Mouse (Mus musculus) heart, adult 2 months (tissue): ENCODE measurements around the gene Hif3a.

ENCODE experiments used
- CTCF ChIP-seq: fragments of 200-600 bp; IDR thresholded peaks from 2 replicates; pipeline ENCODE4 v1.8.1; 2022; ENCODE audit warnings: antibody characterized with exemption, mild to moderate bottlenecking, moderate library complexity
- POLR2A ChIP-seq: fragments of 200-500 bp; IDR thresholded peaks from 2 replicates; pipeline ENCODE4 v1.6.1; 2011; ENCODE audit warnings: mild to moderate bottlenecking, low read depth, low read length, control low read depth; ENCODE audit not compliant: insufficient read depth

DNA sequence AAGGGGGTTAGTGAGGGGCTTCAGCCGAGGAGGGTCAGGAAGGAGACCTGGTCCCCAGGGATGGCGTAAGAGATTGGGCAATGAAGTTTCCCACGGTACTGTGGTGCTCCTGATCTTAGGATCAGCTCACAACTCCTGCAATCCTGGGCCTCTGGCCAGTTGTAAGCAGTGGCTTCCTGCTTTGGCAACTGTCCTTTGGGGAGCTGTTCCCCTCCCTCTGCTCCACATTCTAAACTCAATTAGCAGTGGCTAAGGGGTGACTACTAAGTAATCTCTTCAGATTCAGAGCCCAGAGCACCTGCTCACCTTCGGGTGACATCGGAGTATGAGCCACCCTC lies 52.2 kb downstream of the Hif3a start:
- TF ChIP-seq POLR2A (no peak), CTCF (no peak)
